In genomic region chr11:50707259-50707658, GRCm38 (mm10) we compare ENCODE assay signal across 19 mouse cellular contexts.
DNase-seq lines count a peak whose midpoint lies in the region; ATAC-seq lines count a peak whose summit lies in the region.
"Had no signal": no experiment of that assay in that cellular context is flagged by ENCODE, and none has a peak within 500 bp of the region (broad histone marks: within the 10 kb centered on the region; RNA-seq: fewer than 3 reads in every experiment).

No protein-coding gene starts in this region.

- H3K4me3 ChIP-seq in forebrain, embryonic 11.5 days (ENCODE audit: low read depth, low read length) = no peak overlapping the region
- no peak overlapping the region for H3K4me3 ChIP-seq in forebrain, embryonic 10.5 days
- H3K4me3 ChIP-seq: embryonic facial prominence, embryonic 15.5 days; forebrain, embryonic 13.5 days; hindbrain, embryonic 10.5 days; limb, embryonic 13.5 days; neural tube, embryonic 12.5 days had no signal

- no peaks in the 10 kb centered on the region for H3K9me3 ChIP-seq in forebrain, embryonic 11.5 days (ENCODE audit: control insufficient read depth, low read length)
- H3K9me3 ChIP-seq in forebrain, embryonic 10.5 days = no peaks in the 10 kb centered on the region
- H3K9me3 ChIP-seq: embryonic facial prominence, embryonic 15.5 days; forebrain, embryonic 13.5 days; hindbrain, embryonic 10.5 days; limb, embryonic 13.5 days; neural tube, embryonic 12.5 days had no signal

- DNase-seq in forebrain, embryonic 11.5 days (ENCODE audit: low spot score) = peak; percentile 35
- DNase-seq in forebrain, embryonic 10.5 days (ENCODE audit: extremely low spot score, low spot score) = no peak
- DNase-seq in kidney, postnatal 14 days = peak; percentile 13
- DNase-seq in kidney, postnatal 25 days = no peak
- peak; percentile 36 to 53 for DNase-seq in heart, postnatal 14 days
- DNase-seq in lung, postnatal 4 days = peak; percentile 25 to 72
- DNase-seq in thymus, postnatal 0 days (ENCODE audit: low spot score) = no peak
- DNase-seq: adrenal gland, adult 8-10 months; cerebellum, postnatal 14 days; embryo, embryonic 11 days; midbrain, embryonic 14.5 days had no signal

- intact Hi-C loops in heart, postnatal 14 days (cut with DNase I) = no loop called here

- no peaks in the 10 kb centered on the region for H3K27me3 ChIP-seq in forebrain, embryonic 11.5 days (ENCODE audit: control insufficient read depth, insufficient read depth, low read length)
- H3K27me3 ChIP-seq in forebrain, embryonic 10.5 days (ENCODE audit: poor library complexity, severe bottlenecking) = no peaks in the 10 kb centered on the region
- H3K27me3 ChIP-seq: embryonic facial prominence, embryonic 15.5 days; forebrain, embryonic 13.5 days; limb, embryonic 13.5 days; neural tube, embryonic 12.5 days had no signal

- H3K27ac ChIP-seq in forebrain, embryonic 11.5 days (ENCODE audit: low read depth, low read length) = no peak overlapping the region
- H3K27ac ChIP-seq in forebrain, embryonic 10.5 days = no peak overlapping the region
- H3K27ac ChIP-seq: embryonic facial prominence, embryonic 15.5 days; forebrain, embryonic 13.5 days; hindbrain, embryonic 10.5 days; limb, embryonic 13.5 days; liver, embryonic 14.5 days; neural tube, embryonic 12.5 days had no signal

- no peaks in the 10 kb centered on the region for H3K36me3 ChIP-seq in forebrain, embryonic 11.5 days (ENCODE audit: control insufficient read depth, insufficient read depth, low read length)
- no peaks in the 10 kb centered on the region for H3K36me3 ChIP-seq in forebrain, embryonic 10.5 days (replicated peaks)
- H3K36me3 ChIP-seq: embryonic facial prominence, embryonic 15.5 days; hindbrain, embryonic 10.5 days; limb, embryonic 13.5 days; neural tube, embryonic 12.5 days had no signal

- WGBS in forebrain, embryonic 11.5 days = 89% methylated on average over 1 of the region's 1 CpGs
- WGBS in forebrain, embryonic 10.5 days = 94% methylated on average over 1 of the region's 1 CpGs

- H3K4me1 ChIP-seq in forebrain, embryonic 11.5 days (replicated peaks; ENCODE audit: control insufficient read depth, insufficient read depth, low read length) = no peaks in the 10 kb centered on the region
- H3K4me1 ChIP-seq in forebrain, embryonic 10.5 days = no peaks in the 10 kb centered on the region
- H3K4me1 ChIP-seq: forebrain, embryonic 13.5 days; hindbrain, embryonic 10.5 days; limb, embryonic 13.5 days; neural tube, embryonic 12.5 days had no signal

- H3K9ac ChIP-seq in forebrain, embryonic 11.5 days (ENCODE audit: low read length) = no peak overlapping the region
- H3K9ac ChIP-seq: embryonic facial prominence, embryonic 15.5 days; forebrain, embryonic 13.5 days; limb, embryonic 13.5 days; liver, embryonic 14.5 days; neural tube, embryonic 12.5 days had no signal

- H3K4me2 ChIP-seq in forebrain, embryonic 11.5 days (ENCODE audit: low read depth, low read length, severe bottlenecking) = no peak overlapping the region
- H3K4me2 ChIP-seq: embryonic facial prominence, embryonic 15.5 days; forebrain, embryonic 13.5 days; limb, embryonic 13.5 days; neural tube, embryonic 12.5 days had no signal

- no peak for ATAC-seq in forebrain, embryonic 11.5 days (replicated peaks; ENCODE audit: low FRiP score)
- ATAC-seq in CD4-positive, CD25-positive, alpha-beta regulatory T cell, adult 4 months = no peak
- ATAC-seq: forebrain, embryonic 13.5 days; inflammation-experienced regulatory T-cells, adult 6 months had no signal

Comparison
In these comparisons a context has a peak if more than half of its experiments do, and no peak if none do; other contexts are left out.
1. DNase-seq: peak in forebrain, embryonic 11.5 days (single experiment), kidney, postnatal 14 days (single experiment), heart, postnatal 14 days (2 of 2) and lung, postnatal 4 days (2 of 2); none in forebrain, embryonic 10.5 days (single experiment), kidney, postnatal 25 days (0 of 2) and thymus, postnatal 0 days (single experiment).